Mouse (Mus musculus) heart, postnatal 0 days (tissue): ENCODE measurements at regions not wholly inside any gene's neighbourhood (a gene's known extent, or its start where the extent isn't known, plus 50 kb on each side); places are given as distances from the start of the nearest gene placed in this dataset.

Experiments
- CTCF ChIP-seq: IDR thresholded peaks from 2 replicates; pipeline ENCODE4 v1.5.1; 2016; ENCODE audit warnings: antibody characterized with exemption, control low read depth, low read depth
- EP300 ChIP-seq: IDR thresholded peaks from 2 replicates; pipeline ENCODE4 v1.6.1; 2016; ENCODE audit warnings: antibody characterized with exemption, low read depth

DNA sequence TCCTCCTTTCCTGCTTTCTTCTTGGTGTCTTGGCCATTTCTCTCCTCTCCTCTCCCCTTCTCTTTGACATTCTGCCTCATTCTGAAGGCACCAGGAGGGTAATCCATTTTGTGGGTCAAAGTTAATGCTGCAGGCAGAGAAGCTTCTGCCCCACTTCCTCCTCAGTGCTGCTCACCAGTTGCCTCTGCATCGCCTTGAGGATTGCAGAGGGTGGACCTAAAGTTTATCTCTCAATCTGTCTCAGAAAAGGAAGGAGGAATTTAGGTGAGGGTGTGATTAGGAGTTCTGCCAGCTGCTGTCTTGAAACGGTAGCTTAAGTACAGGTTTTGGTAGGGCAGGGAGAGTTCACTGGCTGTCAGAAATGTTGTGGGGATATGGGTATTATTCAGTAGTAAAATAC lies 101.3 kb upstream of the Zfand5 start:
- TF ChIP-seq CTCF (no peak), EP300 (no peak)
